Mouse (Mus musculus): ENCODE results near the gene Bcor. TPM values are rescaled to one million over a fixed set of nuclear protein-coding genes. Genes with fewer than 3 reads are reported as not detected.

The Bcor gene
- polyA plus RNA-seq, 1 experiment from 2014 or later: 18.1 TPM

GRCm38 (mm10) chrX:12158244-12158820, 1.8 kb downstream of the Bcor start:
- Histone ChIP-seq H3K9ac (peak overlapping the region; percentile 53), H3K4me2 (peak overlapping the region; percentile 61), H3K36me3 (no peaks in the 10 kb centered on the region), H3K4me3 (peak overlapping the region; percentile 45), H3K27me3 (peaks cover 74% of the 10 kb centered on the region), H3K9me3 (no peaks in the 10 kb centered on the region), H3K27ac (peak overlapping the region; percentile 50), H3K4me1 (replicated peaks) (peaks cover 42% of the 10 kb centered on the region)
- peak; percentile 57 for ATAC-seq (ENCODE audit: low FRiP score)
- 3% methylated on average over 44 of the region's 44 CpGs for WGBS

DNA sequence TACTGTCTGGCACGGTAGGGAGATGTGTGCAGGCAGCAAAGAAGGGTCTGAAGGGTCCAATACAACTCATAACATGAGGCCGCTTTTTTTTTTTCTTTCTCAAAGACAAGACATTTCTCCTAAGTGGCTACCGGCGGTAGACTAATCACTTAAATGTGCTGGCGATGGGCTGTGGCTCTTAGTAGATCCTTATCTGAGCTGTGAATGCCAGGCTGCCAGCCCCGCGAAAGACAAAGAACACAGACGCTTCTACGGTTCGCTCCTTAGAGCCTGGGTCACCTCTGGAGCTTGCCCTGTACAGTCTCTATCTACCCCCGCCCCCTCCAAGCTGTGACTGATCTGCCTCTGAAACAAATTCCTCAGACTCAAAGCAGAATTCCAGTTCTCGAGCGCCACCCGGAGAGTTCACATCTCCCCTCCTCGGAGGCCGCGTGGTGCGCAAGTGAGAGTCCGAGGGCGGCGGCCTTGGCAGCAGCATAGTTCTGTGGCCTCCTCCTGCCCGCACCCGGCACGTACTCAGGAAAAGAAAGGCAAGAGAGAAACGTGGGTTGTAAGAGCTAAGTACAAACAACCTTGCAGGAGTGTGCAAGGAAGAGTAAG, 2.7 kb downstream of the Bcor start:
- Histone ChIP-seq H3K4me1 (replicated peaks) (peaks cover 49% of the 10 kb centered on the region), H3K4me2 (peak overlapping the region; percentile 61), H3K27ac (no peak overlapping the region), H3K9me3 (no peaks in the 10 kb centered on the region), H3K36me3 (no peaks in the 10 kb centered on the region), H3K9ac (no peak overlapping the region; the same call in 1 of the 2 replicates), H3K27me3 (peaks cover 83% of the 10 kb centered on the region), H3K4me3 (no peak overlapping the region)
- 5% methylated on average over 25 of the region's 25 CpGs for WGBS
- no peak for ATAC-seq (ENCODE audit: low FRiP score)

- Histone ChIP-seq H3K36me3 (no peaks in the 10 kb centered on the region), H3K4me2 (peak overlapping the region; percentile 50), H3K9ac (peak overlapping the region; percentile 39; the same call in 1 of the 2 replicates), H3K4me1 (replicated peaks) (peaks cover 60% of the 10 kb centered on the region), H3K9me3 (no peaks in the 10 kb centered on the region), H3K27ac (no peak overlapping the region), H3K4me3 (peak overlapping the region; percentile 22), H3K27me3 (peaks cover 97% of the 10 kb centered on the region)
- no peak for ATAC-seq (ENCODE audit: low FRiP score)
- WGBS: 3% methylated on average over 30 of the region's 30 CpGs
Observed at GRCm38 (mm10) chrX:12155842-12156291, 4.3 kb downstream of the Bcor start.

- peaks cover 66% of the 10 kb centered on the region for H3K4me1 ChIP-seq (replicated peaks)
Observed at GRCm38 (mm10) chrX:12155068-12155840, 4.9 kb downstream of the Bcor start.

GRCm38 (mm10) chrX:12153141-12154095, 6.7 kb downstream of the Bcor start:
- ATAC-seq (ENCODE audit: low FRiP score): no peak
- Histone ChIP-seq H3K4me3 (no peak overlapping the region), H3K9me3 (no peaks in the 10 kb centered on the region), H3K27me3 (peaks cover 95% of the 10 kb centered on the region), H3K4me1 (replicated peaks) (peaks cover 60% of the 10 kb centered on the region), H3K4me2 (no peak overlapping the region), H3K27ac (no peak overlapping the region), H3K9ac (no peak overlapping the region), H3K36me3 (no peaks in the 10 kb centered on the region)
- 11% methylated on average over 31 of the region's 31 CpGs for WGBS

More at GRCm38 (mm10) chrX:12155068-12155840, 4.9 kb downstream of the Bcor start:
- peak overlapping the region; percentile 39; the same call in 1 of the 2 replicates for H3K9ac ChIP-seq
- peaks cover 97% of the 10 kb centered on the region for H3K27me3 ChIP-seq
- peak overlapping the region; percentile 22 for H3K4me3 ChIP-seq
- H3K4me2 ChIP-seq: peak overlapping the region; percentile 50
- 10% methylated on average over 22 of the region's 30 CpGs for WGBS
- no peak overlapping the region for H3K27ac ChIP-seq
- H3K9me3 ChIP-seq: no peaks in the 10 kb centered on the region
- no peak for ATAC-seq (ENCODE audit: low FRiP score)
- H3K36me3 ChIP-seq: no peaks in the 10 kb centered on the region

DNA sequence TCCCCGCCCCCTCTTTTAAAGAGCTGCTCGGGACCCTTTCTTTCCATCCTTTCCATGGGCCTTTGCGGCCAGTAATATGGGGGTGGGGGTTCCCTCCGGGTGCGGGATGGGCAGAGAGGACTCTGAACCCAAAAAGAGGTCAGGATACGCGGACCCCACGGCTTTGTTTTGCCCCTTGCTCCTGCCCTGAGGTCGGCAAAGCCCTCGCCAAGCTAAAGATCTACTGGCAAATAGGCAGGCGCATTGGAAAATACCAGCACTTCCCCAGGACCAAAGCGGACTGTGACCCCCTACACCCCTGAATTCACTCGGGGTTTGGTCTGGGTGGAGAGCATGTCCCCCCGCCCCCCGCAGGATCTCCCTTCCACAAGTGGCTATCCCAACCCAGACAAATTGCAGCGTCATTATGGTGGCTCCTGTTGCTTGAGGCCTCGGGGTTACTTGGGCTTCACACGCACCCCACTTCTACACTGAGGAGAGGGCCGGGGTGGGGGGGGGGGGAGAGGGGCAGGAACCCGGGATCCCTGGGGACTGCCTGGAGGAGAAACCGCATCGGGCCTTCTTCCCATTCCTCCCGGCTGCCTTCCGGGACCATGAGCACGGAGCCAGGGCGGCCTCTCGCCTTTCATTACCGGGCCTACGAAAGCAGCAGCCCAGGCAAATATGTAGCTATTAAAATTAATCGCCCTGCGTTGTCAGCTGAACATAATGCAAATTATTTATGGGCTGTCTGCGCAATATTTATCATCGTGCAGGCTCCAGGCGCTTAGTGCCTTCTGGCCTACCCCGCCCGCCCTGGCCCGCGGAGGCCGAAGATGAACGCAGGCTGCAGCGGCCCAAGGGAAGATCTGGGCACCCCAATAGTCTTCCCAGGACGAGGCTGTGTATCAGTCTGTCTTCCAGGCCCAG, 7.9 kb downstream of the Bcor start:
- Histone ChIP-seq H3K27ac (peak overlapping the region; percentile 19; the same call in 1 of the 2 replicates), H3K4me1 (replicated peaks) (peaks cover 48% of the 10 kb centered on the region), H3K27me3 (peaks cover 91% of the 10 kb centered on the region), H3K4me3 (peak overlapping the region; percentile 27), H3K36me3 (no peaks in the 10 kb centered on the region), H3K9me3 (no peaks in the 10 kb centered on the region), H3K9ac (peak overlapping the region; percentile 51), H3K4me2 (peak overlapping the region; percentile 52)
- 10% methylated on average over 35 of the region's 42 CpGs for WGBS
- ATAC-seq (ENCODE audit: low FRiP score): 0 out of 2 replicates have a peak, but pooled peaks have one; percentile 40

- Histone ChIP-seq H3K27ac (peak overlapping the region; percentile 19), H3K36me3 (no peaks in the 10 kb centered on the region), H3K9ac (peak overlapping the region; percentile 51), H3K4me1 (replicated peaks) (peaks cover 41% of the 10 kb centered on the region), H3K4me2 (peak overlapping the region; percentile 52), H3K9me3 (no peaks in the 10 kb centered on the region), H3K4me3 (peak overlapping the region; percentile 27), H3K27me3 (peaks cover 89% of the 10 kb centered on the region)
- peak; percentile 52 for ATAC-seq (ENCODE audit: low FRiP score)
- 3% methylated on average over 43 of the region's 43 CpGs for WGBS
Observed at GRCm38 (mm10) chrX:12151269-12151995, 8.7 kb downstream of the Bcor start.

GRCm38 (mm10) chrX:12150425-12150824, 9.7 kb downstream of the Bcor start:
- no peak for ATAC-seq (ENCODE audit: low FRiP score)
- Histone ChIP-seq H3K36me3 (no peaks in the 10 kb centered on the region), H3K4me2 (peak overlapping the region; percentile 52; the same call in 1 of the 2 replicates), H3K9ac (no peak overlapping the region), H3K27ac (no peak overlapping the region), H3K4me3 (no peak overlapping the region), H3K27me3 (peaks cover 83% of the 10 kb centered on the region), H3K9me3 (no peaks in the 10 kb centered on the region), H3K4me1 (replicated peaks) (peaks cover 35% of the 10 kb centered on the region)
- WGBS: 19% methylated on average over 7 of the region's 7 CpGs

DNA sequence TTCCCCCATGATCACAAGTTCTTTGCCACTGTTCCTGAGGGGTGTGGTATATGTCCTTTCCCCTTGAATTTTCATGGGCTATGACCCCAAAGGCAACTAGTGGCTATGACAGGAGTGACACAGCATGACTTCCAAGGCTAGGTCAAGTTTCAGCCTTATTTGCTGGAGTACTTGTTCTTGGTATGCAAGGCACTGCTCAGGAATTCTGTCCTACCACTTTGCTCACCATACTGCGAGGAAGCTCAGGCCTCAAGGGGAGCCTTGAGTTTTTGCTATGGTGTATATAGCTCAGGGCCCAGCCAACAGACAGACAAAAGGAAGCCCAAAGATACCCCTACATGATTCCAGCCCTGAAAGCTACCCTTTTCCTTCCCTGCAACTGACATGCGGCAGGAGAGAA, 13.9 kb downstream of the Bcor start:
- Histone ChIP-seq H3K9ac (no peak overlapping the region), H3K27me3 (peaks cover 67% of the 10 kb centered on the region)

DNA sequence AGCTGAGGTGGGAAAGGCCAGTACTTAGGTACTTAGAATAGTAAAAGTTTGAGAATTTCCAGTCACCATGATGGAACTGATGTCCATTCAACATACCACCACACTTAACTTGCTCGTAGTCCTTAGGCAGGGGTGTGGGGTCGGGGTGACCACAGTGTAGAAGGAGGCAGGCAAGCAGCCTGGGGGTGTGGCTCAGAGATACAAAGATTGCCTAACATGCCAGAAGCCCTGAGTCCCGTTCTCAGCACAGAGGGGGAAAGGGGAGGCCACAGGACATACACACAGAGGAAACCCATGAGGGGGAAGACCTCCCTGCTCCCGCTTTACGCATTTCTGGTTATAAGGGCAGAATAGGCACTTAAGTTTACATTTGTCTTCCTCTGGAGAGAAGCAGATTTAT, 17.3 kb downstream of the Bcor start:
- no peak overlapping the region for H3K4me3 ChIP-seq
- H3K4me1 ChIP-seq (replicated peaks): peaks cover 19% of the 10 kb centered on the region
- H3K4me2 ChIP-seq: no peak overlapping the region
- no peak overlapping the region for H3K9ac ChIP-seq
- H3K9me3 ChIP-seq: no peaks in the 10 kb centered on the region
- WGBS: 66% methylated on average over 5 of the region's 5 CpGs
- no peaks in the 10 kb centered on the region for H3K36me3 ChIP-seq
- H3K27me3 ChIP-seq: peaks cover 73% of the 10 kb centered on the region
- no peak overlapping the region for H3K27ac ChIP-seq
- ATAC-seq (ENCODE audit: low FRiP score): no peak

More for the DNA sequence above, 13.9 kb downstream of the Bcor start:
- ATAC-seq (ENCODE audit: low FRiP score): no peak
- no peaks in the 10 kb centered on the region for H3K36me3 ChIP-seq
- no peaks in the 10 kb centered on the region for H3K9me3 ChIP-seq
- 50% methylated on average over 2 of the region's 2 CpGs for WGBS
- H3K27ac ChIP-seq: no peak overlapping the region
- peaks cover 13% of the 10 kb centered on the region for H3K4me1 ChIP-seq (replicated peaks)
- no peak overlapping the region for H3K4me2 ChIP-seq
- H3K4me3 ChIP-seq: no peak overlapping the region

Data from hindbrain, embryonic 13.5 days (tissue).